Mouse (Mus musculus): ENCODE measurements around the gene Tmbim1. TPM values are rescaled to one million over a fixed set of nuclear protein-coding genes. Genes with fewer than 3 reads are reported as not detected.
"Not testable (repeated sequence)": the region's sequence is repeated elsewhere in the genome, so short reads cannot be mapped to it uniquely, and the experiment has no call there.

The Tmbim1 gene
- total and polyA plus RNA-seq, 3 experiments: 41.3 to 148 (median 48.1) TPM

GRCm38 (mm10) chr1:74332930-74333329, 27.5 kb upstream of the Tmbim1 start:
- 9% methylated on average over 9 of the region's 9 CpGs for whole genome bisulfite sequencing
- H3K27me3 ChIP-seq (ENCODE audit: control insufficient read depth, insufficient read depth, low read length): no peaks in the 10 kb centered on the region

GRCm38 (mm10) chr1:74332241-74332763, 26.9 kb upstream of the Tmbim1 start:
- Histone ChIP-seq H3K4me1 (ENCODE audit: control insufficient read depth, insufficient read depth, low read length) (peaks cover 31% of the 10 kb centered on the region), H3K4me3 (peak overlapping the region; percentile 48), H3K27ac (peak overlapping the region; percentile 91), H3K27me3 (ENCODE audit: control insufficient read depth, insufficient read depth, low read length) (no peaks in the 10 kb centered on the region), H3K9ac (ENCODE audit: low read depth, low read length) (peak overlapping the region; percentile 52), H3K36me3 (ENCODE audit: control insufficient read depth, insufficient read depth, low read length) (peaks cover 8% of the 10 kb centered on the region), H3K79me2 (replicated peaks; ENCODE audit: control insufficient read depth, insufficient read depth, low read length) (0 out of 2 replicates have a peak, but pooled peaks cover 1% of the 10 kb centered on the region)
- TF ChIP-seq CTCF (IDR thresholded peaks at IDR 0.05) (peak; percentile 68), POLR2A (IDR thresholded peaks at IDR 0.05; ENCODE audit: insufficient read depth, low read depth, low read length) (peak; percentile 66), EP300 (IDR thresholded peaks at IDR 0.05; ENCODE audit: insufficient read depth, low read depth, low read length) (peak; percentile 53; the same call in 1 of the 2 replicates)
- DNase-seq: peak; percentile 95 to 97
- 1% methylated on average over 36 of the region's 36 CpGs for WGBS
- intact Hi-C loops (cut with DNase I): loop anchor here (2.0 kb wide), 1 partner anchor 56 kb away; no protein-coding TSS in a partner anchor

More at GRCm38 (mm10) chr1:74332930-74333329, 27.5 kb upstream of the Tmbim1 start:
- intact Hi-C loops (cut with DNase I): loop anchor here (2.0 kb wide), 1 partner anchor 56 kb away; no protein-coding TSS in a partner anchor
- peak overlapping the region; percentile 91 for H3K27ac ChIP-seq
- H3K36me3 ChIP-seq (ENCODE audit: control insufficient read depth, insufficient read depth, low read length): peaks cover 8% of the 10 kb centered on the region
- DNase-seq: no peak
- 0 out of 2 replicates have a peak, but pooled peaks cover 1% of the 10 kb centered on the region for H3K79me2 ChIP-seq (replicated peaks; ENCODE audit: control insufficient read depth, insufficient read depth, low read length)
- H3K4me3 ChIP-seq: peak overlapping the region; percentile 48
- H3K9ac ChIP-seq (ENCODE audit: low read depth, low read length): peak overlapping the region; percentile 52
- H3K4me1 ChIP-seq (ENCODE audit: control insufficient read depth, insufficient read depth, low read length): peaks cover 34% of the 10 kb centered on the region
- TF ChIP-seq POLR2A (IDR thresholded peaks at IDR 0.05; ENCODE audit: insufficient read depth, low read depth, low read length) (no peak), EP300 (IDR thresholded peaks at IDR 0.05; ENCODE audit: insufficient read depth, low read depth, low read length) (no peak), CTCF (IDR thresholded peaks at IDR 0.05) (no peak)

- Histone ChIP-seq H3K27ac (peak overlapping the region; percentile 91), H3K4me1 (ENCODE audit: control insufficient read depth, insufficient read depth, low read length) (peaks cover 25% of the 10 kb centered on the region)
- TF ChIP-seq POLR2A (IDR thresholded peaks at IDR 0.05; ENCODE audit: insufficient read depth, low read depth, low read length) (peak; percentile 59; the same call in 1 of the 2 replicates), EP300 (IDR thresholded peaks at IDR 0.05; ENCODE audit: insufficient read depth, low read depth, low read length) (peak; percentile 95), CTCF (IDR thresholded peaks at IDR 0.05) (no peak)
Measured at GRCm38 (mm10) chr1:74331046-74331681, 25.7 kb upstream of the Tmbim1 start.

GRCm38 (mm10) chr1:74329899-74330431, 24.5 kb upstream of the Tmbim1 start:
- WGBS: 72% methylated on average over 7 of the region's 7 CpGs
- Histone ChIP-seq H3K9ac (ENCODE audit: low read depth, low read length) (no peak overlapping the region), H3K36me3 (ENCODE audit: control insufficient read depth, insufficient read depth, low read length) (no peaks in the 10 kb centered on the region), H3K79me2 (replicated peaks; ENCODE audit: control insufficient read depth, insufficient read depth, low read length) (0 out of 2 replicates have a peak, but pooled peaks cover 1% of the 10 kb centered on the region), H3K27me3 (ENCODE audit: control insufficient read depth, insufficient read depth, low read length) (no peaks in the 10 kb centered on the region), H3K27ac (peak overlapping the region; percentile 33; the same call in 1 of the 2 replicates), H3K4me1 (ENCODE audit: control insufficient read depth, insufficient read depth, low read length) (peaks cover 16% of the 10 kb centered on the region), H3K4me3 (no peak overlapping the region)
- intact Hi-C loops (cut with DNase I): loop anchor here (2.0 kb wide), 1 partner anchor 15 kb away; no protein-coding TSS in a partner anchor
- no peak for DNase-seq
- TF ChIP-seq EP300 (IDR thresholded peaks at IDR 0.05; ENCODE audit: insufficient read depth, low read depth, low read length) (no peak), CTCF (IDR thresholded peaks at IDR 0.05) (no peak), POLR2A (IDR thresholded peaks at IDR 0.05; ENCODE audit: insufficient read depth, low read depth, low read length) (no peak)

More at GRCm38 (mm10) chr1:74331046-74331681, 25.7 kb upstream of the Tmbim1 start:
- H3K4me3 ChIP-seq: no peak overlapping the region
- H3K79me2 ChIP-seq (replicated peaks; ENCODE audit: control insufficient read depth, insufficient read depth, low read length): 0 out of 2 replicates have a peak, but pooled peaks cover 1% of the 10 kb centered on the region
- H3K9ac ChIP-seq (ENCODE audit: low read depth, low read length): 0 out of 2 replicates have a peak overlapping the region, but pooled peaks have one; percentile 9
- H3K36me3 ChIP-seq (ENCODE audit: control insufficient read depth, insufficient read depth, low read length): peaks cover 7% of the 10 kb centered on the region
- 26% methylated on average over 4 of the region's 4 CpGs for WGBS
- no peaks in the 10 kb centered on the region for H3K27me3 ChIP-seq (ENCODE audit: control insufficient read depth, insufficient read depth, low read length)
- intact Hi-C loops (cut with DNase I): loop anchor here (2.0 kb wide), 1 partner anchor 16 kb away; no protein-coding TSS in a partner anchor
- peak; percentile 55 to 64 for DNase-seq

- H3K27ac ChIP-seq; H3K4me3 ChIP-seq; intact Hi-C loops (cut with DNase I); H3K36me3 ChIP-seq (ENCODE audit: control insufficient read depth, insufficient read depth, low read length); DNase-seq; H3K79me2 ChIP-seq (replicated peaks; ENCODE audit: control insufficient read depth, insufficient read depth, low read length); H3K27me3 ChIP-seq (ENCODE audit: control insufficient read depth, insufficient read depth, low read length); H3K9ac ChIP-seq (ENCODE audit: low read depth, low read length): not testable (repeated sequence)
- WGBS: 94% methylated on average over 2 of the region's 2 CpGs
- peaks cover 13% of the 10 kb centered on the region for H3K4me1 ChIP-seq (ENCODE audit: control insufficient read depth, insufficient read depth, low read length)
- peak; percentile 49 for TF ChIP-seq CTCF (IDR thresholded peaks at IDR 0.05)
Measured at GRCm38 (mm10) chr1:74326916-74327315, 21.5 kb upstream of the Tmbim1 start.
